Mouse (Mus musculus) gastrocnemius, postnatal 25 days (tissue): ENCODE data around the gene M6pr. TPM values are rescaled to one million over a fixed set of nuclear protein-coding genes. Genes with fewer than 3 reads are reported as not detected.

Experiments
- DNase-seq: peaks from one replicate; pipeline ENCODE4 v3.0.0; 2022
- long read RNA-seq, 2 experiments: library from polyadenylated mRNA; stranded (forward); transcript quantifications; one replicate each; pipeline ENCODE4 v2.0.0; 2021
- total RNA-seq, 2 experiments: library from RNA; stranded (reverse); gene quantifications; 1 replicate in 1 of 2; 2 replicates in 1 of 2; pipeline ENCODE4 v1.2.3; 2021

The M6pr gene
- 10 to 100 TPM; 20.2 to 20.3 TPM for total RNA-seq
- long read RNA-seq, experiment 1, transcript M6pr-201 (7 exons, 2,515 nt), result major isoform, 29 of 31 reads
- long read RNA-seq, experiment 1, partial matches to known transcripts, result 2 of 31 reads
- long read RNA-seq, experiment 1, other reads (novel, unspliced or antisense), result 0 of 31 reads
- long read RNA-seq, experiment 2, transcript M6pr-201 (7 exons, 2,515 nt), result major isoform, 49 of 57 reads
- long read RNA-seq, experiment 2, partial matches to known transcripts, result 7 of 57 reads
- long read RNA-seq, experiment 2, other reads (novel, unspliced or antisense), result 1 of 57 reads

DNA sequence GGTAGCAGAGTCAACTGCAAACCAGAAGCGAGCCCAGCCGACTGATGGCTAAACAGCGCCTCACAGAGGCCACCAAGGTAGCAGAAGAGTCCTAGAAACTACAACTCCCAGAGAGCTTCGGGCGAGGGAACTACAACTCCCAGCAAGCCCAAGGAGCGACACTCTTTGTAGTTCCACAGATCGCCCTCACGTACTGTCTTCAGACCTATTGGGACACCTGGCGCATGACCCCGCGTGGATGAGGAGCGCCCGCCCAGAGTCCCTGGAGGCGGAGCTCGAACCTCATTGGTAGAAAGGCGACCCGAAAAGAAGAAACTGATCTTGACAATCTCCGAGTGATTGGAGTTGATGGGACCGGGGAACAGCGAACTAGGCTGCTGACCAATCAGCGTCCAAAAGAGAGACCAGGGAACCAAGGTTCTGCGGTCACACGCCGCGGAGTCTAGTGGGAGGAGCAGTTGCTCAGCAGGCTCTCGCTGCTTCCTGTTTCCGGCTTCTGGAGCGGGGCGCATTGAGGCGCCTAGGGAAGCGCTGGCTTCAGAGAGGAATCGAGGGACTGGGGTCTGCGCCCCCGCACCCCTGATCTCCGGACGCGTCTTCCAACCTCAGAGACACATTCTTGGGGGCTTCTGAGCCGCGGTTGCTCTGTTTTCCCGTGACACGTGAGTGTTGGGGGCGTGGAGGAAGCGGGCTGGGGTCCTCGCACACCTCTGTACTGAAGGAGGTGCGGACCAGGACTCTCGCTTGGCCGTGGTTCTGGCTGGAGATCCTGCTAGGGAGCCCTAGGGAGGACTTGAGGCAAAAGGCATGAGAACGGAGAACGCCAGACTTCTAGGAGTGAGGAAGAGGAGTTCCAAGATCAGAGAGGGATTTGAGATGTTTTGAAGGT lies at the start of gene M6pr:
TSS of gene M6pr (plus strand) at position 216 of the 889 bp plus-strand sequence.
- peak; percentile 97 for DNase-seq

DNA sequence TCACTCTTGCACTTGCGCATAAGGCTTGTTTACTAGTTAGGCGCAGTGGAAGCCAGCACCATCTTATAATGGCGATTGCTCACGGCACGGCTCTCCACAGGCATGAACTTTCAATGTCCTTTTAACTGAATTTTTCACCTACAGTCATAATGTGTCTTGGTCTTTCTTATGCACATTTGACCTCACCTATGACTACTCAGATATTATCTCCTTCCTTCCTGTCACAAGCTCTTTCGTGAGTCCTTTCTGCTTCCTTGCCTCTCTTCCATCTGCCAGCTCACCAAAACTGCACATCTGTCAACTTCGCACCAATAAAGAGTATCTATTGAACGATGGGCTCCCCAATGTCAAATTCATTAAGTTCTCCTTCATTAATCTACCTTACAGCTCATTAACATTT lies 46.0 kb upstream of the M6pr start:
- DNase-seq, result no peak

DNA sequence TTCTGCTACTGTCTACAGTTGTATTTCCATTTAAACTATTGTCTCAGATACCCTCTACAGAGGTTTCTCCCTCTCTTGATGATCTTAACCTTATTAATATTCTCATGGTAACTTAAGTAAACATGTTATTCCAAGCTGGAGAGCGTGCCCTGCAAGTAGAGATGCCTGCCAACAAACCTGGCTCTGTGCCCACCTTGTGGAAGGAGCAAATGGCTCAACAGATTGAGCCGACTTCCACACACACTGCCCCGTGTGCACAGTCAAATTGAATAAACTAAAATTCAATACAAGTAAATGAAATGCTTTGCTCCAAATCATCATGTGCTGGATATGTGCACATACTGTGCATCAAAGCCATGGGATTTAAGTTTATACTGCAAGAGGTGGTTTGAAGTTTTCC lies 40.0 kb upstream of the M6pr start:
- DNase-seq, result peak; percentile 15

DNA sequence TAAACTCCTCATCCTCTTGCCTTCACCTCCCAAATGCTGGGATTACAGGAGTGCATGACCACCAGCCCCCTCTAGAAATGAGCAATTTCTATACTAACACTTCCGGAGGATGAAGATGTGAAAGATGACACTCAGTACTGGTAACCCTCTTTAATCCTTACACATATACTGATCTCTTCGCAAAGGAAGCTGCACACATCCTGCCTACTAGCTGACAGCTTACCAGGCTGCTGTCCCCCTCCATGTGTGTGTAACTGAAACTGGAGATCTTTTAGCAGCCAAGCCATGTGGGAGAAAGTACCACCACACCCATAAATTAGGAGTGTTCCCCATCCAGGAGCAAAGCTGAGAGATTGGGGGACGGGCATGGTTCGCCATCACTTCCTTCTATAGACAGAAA lies 39.4 kb upstream of the M6pr start:
- DNase-seq, result no peak

DNA sequence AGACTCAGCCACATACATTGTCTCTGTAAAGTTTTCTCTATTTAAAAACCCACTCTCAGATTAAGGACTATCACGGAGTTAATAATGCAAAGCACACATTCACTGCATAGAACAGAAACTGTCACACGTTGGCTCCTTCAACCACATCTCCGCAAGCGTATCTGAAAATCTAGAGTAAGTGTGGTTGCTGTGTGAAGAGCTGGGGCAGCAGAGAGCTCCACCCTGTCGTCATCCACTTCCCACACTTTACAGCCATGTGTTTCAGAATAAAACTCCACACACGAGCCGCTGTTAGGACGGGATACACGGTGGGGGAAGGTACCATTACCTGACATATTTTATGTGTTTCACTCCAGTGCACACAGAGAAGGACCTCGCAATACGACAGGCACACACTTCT lies 38.4 kb upstream of the M6pr start:
- no peak for DNase-seq

DNA sequence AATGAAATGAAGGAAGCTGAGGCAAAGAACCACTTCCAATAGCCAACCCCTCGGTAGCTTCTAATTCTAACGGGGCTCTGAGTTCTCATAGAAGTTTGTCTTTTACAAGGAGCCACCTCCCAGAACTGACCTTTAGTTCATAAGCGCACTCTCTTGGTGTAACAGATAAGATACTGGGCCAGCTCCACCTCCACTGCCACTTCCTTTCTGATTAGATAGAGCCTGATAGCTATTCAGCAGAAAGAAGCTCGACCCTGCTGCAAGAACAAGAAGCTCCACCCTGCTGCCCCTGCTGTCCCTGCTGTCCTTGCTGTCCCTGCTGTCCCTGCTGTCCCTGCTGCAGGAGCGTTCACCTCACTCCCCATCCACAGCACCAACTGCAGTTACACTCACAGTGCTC lies 34.0 kb upstream of the M6pr start:
- DNase-seq, result no peak

DNA sequence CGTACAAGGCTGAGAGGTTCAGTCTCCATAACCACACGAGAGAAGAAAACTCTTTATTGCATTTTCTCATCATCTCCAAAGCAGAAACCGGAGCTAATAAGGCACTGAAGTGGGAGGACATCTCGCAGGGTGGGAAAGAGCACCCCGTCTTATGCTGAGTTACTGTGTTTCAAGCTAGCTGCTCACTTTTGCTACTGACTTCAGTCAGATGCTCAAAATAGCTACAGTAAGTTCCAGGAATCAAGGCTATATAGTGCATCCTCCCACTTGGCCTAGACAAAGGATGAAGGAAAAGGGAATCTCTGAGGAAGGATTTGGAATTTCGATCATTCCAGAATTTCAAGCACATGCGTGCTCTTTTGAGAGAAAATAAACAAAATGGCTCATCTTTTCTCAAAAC lies 32.0 kb upstream of the M6pr start:
- no peak for DNase-seq

DNA sequence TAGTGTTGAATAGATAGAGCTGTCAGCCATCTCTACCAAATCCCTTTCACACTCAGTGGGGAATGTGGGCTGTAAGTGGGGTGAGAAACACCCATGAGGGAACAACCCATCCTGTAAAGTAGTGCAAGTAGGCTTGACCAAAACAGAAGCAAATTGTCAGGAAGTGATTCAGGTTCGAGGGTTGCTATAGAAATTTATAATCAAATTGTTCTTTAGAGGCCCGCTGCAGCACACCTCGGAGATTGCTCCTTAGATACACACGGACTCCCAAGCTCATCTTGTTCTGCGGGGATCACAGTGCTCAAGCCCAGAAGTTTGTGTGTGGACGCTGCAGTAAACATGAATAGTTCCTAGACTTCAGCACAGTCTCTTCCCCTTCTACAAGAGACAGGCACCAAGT lies 25.7 kb upstream of the M6pr start, which contains the start of gene Klrg1:
TSS of gene Klrg1 (minus strand) at position 101 of the 400 bp plus-strand sequence.
- no peak for DNase-seq

DNA sequence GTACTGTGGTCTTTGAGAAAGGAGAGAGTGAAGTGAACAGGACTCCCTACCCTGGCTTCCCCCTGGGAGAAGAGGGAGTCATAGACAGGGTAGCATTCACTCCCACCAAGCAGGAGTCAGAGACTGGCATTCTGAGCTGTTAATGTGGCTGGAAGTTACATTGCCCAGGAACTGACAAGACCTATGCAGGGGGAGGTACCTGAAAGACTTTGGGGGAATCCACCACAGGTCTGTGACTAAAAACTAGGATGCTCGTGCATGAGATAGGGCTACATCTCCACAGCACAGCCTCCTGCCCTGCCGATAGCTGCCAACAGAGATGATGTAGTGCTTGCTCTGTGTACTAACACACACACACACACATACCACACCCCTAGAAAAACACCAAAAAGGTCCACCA lies 25.1 kb upstream of the M6pr start:
- no peak for DNase-seq

DNA sequence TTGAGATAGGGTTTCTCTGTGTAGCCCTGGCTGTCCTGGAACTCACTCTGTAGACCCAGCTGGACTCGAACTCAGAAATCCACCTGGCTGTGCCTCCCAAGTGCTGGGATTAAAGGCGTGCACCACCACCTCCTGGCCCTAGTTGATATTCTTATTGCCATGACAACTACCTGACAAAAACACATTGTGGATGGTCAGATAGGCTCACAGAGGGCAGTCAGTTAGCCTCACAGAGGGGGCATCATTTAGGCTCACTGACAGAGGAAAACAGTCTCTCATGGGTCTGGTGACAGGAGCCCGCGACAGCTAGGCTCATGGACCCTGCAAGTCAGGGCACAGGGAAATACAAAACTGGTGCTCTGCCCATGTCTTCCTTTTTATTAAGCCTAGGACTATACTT lies 24.2 kb upstream of the M6pr start:
- no peak for DNase-seq

DNA sequence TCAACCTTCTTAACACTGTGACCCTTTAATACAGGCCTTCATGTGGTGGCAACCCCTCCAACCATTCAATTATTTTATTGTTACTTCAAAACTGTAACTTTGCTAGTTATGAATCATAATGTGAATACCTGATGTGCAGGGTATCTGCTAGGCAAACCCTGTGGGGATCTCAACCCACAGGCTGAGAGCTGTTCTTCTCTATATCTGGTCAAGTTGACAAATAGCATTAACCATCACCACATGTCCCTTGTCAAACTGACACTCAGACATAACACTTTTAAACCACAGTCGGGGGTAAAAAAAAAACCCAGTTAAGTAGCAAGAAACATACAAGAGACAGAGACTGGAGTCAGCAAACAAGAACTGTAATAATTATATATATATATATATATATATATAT lies 23.7 kb upstream of the M6pr start:
- DNase-seq, result no peak

DNA sequence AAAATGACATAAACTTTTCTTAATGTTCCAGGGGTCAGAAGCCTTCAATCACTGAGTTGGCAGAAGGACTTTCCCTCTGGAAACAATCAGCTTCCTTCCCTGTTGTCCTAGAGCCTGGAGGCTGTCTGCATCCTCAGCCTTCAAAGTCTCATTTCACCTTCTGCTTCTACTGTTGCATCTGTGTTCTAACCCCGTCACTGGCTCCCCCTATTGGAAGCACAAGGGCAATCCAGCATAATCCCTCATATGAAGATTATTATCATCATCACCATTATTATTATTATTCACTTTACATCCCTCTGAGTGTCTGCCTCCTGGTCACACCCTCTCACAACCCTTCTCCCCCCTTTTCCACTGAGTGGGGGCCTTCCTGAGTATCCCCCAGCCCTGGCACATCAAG lies 20.3 kb upstream of the M6pr start:
- no peak for DNase-seq

DNA sequence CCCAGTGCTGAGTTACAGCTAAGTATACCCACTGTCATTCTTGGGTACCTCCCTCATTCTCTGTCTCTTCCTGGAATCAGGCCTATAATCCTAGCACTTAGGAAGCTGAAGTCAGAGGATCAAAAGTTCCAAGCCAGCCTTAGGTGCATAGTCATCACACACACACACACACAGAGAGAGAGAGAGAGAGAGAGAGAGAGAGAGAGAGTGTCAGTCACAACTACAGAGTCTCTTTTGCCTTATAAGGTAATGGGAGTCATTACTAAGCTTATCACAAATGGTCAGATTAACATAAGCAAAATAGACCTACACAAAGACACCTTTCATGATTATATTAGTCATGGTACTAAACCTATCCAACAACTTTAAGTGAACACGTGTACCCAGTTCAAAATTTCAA lies 19.2 kb upstream of the M6pr start:
- no peak for DNase-seq

DNA sequence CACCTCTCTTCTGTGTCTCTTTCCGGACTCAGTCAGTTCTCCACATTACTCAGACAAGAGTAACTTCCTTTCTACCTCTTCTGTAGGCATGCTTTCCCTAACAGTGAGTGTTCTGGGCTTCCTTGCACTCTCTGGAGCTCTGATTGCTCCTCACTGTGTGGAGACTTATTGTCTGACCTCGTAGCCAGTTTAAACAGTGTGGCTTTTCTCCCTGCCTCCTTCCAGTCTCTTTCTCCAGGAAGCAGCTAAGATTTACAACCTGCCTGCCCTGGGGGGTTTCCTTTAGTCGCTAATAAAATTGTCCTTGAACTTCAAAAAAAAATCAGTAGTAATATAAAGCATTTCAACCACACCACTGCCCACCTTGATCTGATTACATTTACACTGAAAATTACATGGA lies 18.3 kb upstream of the M6pr start:
- DNase-seq, result no peak

DNA sequence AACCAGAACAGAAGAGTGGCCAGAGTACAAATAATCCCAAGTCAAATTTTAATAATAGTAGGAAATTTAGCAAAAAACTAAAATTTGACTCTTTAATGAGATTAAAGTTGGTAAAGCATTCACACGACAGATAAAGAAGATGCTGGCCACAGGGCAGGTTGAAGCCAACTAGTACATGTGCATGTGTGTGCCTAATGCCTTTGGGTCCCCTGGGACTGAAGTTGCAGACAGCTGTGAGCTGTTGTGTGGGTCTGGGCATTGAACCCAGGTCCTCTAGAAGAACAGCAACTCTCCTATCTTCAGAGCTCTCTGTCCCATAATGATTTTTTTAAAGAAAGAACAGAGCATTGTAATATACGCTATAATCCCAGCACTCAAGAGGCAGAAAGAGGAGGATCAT lies 17.3 kb upstream of the M6pr start:
- DNase-seq, result no peak

DNA sequence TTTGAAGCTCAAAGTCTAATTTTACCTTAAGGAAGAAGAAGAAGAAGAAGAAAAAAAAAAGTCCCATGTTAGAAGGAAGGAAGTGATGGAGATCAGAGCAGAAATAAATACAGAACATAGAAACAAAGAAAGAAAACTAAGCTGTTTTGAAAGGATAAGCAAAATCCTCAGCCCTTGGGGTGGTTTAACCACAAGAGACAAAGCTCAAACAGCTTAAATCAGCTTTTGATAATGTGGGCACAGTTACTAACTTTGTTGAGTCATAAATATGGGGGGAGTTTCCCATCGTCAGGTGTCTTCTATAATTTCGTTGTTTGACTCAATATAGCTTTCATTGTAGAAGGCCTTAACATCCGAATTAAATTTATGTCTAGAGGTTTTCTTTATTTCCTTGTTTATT lies 16.8 kb upstream of the M6pr start:
- no peak for DNase-seq

DNA sequence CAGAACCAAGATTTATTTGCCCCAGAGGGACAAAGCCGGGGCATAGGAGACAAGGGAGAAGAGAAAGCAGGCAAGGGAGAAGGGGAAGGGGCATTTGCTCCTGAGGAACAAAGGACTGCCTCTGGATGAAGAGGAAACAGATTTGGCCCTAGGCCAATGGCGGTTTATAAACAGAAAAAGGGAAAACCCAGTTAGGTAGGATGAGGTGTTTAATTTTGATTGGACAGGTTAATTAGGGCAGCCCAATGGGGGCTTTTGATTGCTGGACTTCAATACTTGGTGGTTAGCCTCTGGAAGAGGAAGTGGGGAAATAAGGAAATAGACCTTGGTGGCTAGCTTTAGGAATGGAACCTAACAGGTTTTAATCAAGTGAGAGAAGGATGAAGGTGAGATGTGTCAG lies 16.3 kb upstream of the M6pr start:
- no peak for DNase-seq

DNA sequence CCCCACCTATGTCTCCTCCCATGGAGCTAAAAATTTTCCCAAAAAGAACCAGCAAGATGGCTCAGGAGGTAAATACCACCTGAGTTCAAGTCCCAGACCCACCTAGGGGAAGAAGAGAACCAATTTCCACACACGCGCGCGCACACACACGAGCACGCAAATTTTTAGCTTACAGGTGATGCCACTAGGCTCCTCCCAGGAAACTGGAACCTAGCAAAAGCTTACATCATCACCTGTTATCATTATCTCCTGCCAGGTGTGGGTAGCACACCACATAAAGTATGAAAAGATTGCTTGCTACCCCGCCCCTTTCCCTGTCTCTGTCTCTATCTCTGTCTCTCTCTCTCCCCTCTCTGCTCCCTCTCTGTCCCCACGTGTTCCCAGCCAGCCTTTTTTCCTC lies 15.4 kb upstream of the M6pr start:
- DNase-seq, result no peak

DNA sequence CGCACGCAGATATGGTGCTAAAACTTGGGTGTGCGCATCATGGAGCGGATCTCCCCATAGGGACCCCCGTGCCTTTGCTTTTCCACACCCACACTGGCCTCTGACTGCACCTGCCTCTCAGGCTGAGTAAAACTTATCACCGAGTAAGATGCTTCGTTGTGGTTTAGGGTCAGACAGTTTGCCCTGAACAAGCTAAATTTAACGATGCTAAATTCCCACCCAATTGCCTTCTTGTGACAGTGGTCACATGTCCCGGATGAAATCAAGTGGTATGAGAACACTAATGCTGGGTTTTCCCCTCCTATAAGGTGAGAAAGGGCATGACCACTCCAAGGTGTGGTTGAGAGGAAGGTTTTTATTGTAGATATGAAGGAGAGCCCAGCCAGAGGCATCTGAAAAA lies 14.7 kb upstream of the M6pr start:
- no peak for DNase-seq

DNA sequence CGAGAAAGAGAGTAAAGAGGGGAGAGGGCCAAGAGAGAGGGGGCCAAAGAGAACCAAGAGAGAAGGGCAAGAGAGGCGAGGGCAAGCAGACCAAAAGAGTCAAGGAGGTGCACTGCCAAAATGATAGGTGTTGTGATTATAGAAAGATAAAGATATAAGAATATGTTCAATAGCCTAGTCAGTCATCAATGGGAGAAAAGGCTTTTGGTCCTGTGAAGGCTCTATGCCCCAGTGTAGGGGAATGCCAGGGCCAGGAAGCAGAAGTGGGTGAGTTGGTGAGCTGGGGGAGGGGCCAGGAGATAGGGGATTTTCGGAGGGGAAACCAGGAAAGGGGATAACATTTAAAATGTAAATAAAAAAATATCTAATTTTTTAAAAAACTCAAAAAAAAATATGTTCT lies 14.2 kb upstream of the M6pr start:
- no peak for DNase-seq

DNA sequence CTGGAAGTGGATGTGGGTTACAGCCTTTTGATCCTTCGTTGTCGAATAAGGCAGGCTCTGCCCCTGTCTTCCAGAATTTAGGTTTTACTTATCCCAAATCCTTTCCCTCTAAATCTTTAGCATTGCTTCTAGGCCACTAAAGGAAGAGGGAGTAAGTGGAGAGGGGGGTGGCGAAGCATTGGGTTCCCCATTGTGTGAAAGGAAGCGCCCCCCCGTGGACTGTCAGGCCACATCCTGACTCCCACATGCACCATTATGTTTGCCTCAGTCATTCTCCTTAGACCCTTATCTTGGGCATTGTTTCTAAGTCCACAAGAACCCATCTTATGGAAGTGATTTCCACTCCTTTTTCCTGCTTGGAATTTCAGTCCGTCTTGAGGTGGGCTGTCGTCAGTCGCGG lies 13.3 kb upstream of the M6pr start:
- DNase-seq, result no peak

DNA sequence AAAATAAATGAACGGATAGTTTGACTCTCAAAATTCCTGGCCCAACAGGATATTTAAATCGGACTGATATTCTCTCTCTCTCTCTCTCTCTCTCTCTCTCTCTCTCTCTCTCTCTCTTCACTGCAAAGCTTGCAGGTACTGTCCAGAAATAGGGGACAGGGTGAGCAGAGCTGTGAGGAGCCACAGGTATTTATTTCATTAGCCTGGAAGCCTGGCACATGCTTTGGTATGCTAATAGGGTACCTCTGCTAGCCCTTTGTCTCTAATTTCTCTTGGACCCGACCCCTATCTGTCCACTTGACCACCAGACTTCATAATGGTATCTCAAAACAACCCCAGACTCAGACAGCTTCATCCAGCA lies 11.6 kb upstream of the M6pr start:
- DNase-seq, result no peak

DNA sequence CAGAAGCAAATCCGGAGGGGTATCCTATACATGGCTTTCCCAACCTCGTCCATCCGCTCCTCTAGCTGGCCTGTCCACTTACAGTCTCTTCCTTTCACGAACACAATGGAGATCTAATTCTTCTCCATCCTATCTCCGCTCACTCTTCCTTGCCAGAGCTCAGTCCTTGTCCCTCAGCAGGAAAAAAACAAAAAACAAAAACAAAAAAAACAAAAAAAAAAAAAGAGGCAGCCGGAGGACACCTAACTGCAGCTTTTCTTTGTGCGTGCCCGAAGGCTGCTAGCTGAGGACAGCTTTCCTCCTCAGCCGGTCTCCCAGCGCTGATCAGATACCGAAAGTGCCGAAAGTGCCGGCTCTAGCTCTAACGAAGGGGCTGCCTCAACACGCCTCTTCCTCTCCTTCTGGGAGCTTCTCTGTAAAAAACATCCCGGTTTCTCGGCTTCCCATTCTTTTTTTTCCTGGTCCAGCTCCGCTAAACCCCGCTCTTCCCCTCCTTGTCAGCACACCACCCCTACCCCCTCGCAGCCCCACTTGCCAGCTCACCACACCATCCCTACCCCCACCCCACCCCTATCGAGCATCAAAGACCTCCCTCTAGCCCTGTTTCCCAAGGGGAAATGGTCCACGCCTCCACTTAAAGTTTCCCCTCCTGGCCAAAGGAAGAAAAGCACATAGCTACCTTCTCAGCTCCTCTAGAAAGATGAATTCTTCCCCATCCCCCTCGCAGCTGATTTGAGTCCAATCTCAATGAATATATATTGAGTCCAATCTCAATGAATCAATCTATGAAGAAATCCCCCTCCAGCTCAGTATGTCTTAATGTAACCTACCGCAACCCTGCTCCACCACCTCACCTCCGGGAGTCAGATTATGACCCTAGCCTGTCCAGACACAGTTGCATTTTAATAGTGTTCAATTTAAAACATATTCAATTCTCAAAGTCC lies 11.0 kb upstream of the M6pr start:
- no peak for DNase-seq
